Mouse (Mus musculus) midbrain, embryonic 13.5 days (tissue): ENCODE data around the gene Olfr555. TPM values are rescaled to one million over a fixed set of nuclear protein-coding genes. Genes with fewer than 3 reads are reported as not detected.
"Not testable (repeated sequence)": the region's sequence is repeated elsewhere in the genome, so short reads cannot be mapped to it uniquely, and the experiment has no call there.

ENCODE experiments used
- ATAC-seq: fragments of 200-750 bp; cut with Nextera tagmentation; 2 replicates; pipeline ENCODE4 v1.8.0; 2017; ENCODE audit warnings: mild to moderate bottlenecking, moderate TSS enrichment, moderate library complexity
- H3K27ac ChIP-seq: fragments of 300-500 bp; sonication (generic); 2 replicates; pipeline ENCODE4 v1.5.1; 2015; ENCODE audit warnings: inconsistent platforms, mild to moderate bottlenecking, moderate library complexity
- H3K27me3 ChIP-seq: fragments of 300-500 bp; sonication (generic); 2 replicates; pipeline ENCODE4 v1.6.1; 2015; ENCODE audit warnings: mild to moderate bottlenecking, inconsistent platforms
- H3K36me3 ChIP-seq: fragments of 300-500 bp; sonication (generic); 2 replicates; pipeline ENCODE4 v1.6.1; 2015; ENCODE audit warnings: mild to moderate bottlenecking, inconsistent platforms
- H3K4me1 ChIP-seq: fragments of 300-500 bp; sonication (generic); replicated peaks from 2 replicates; pipeline ENCODE4 v1.6.1; 2015; ENCODE audit warnings: inconsistent platforms
- H3K4me2 ChIP-seq: fragments of 300-500 bp; sonication (generic); replicated peaks from 2 replicates; pipeline ENCODE4 v1.6.1; 2015; ENCODE audit warnings: moderate library complexity, mild to moderate bottlenecking, inconsistent platforms
- H3K4me3 ChIP-seq: fragments of 300-500 bp; sonication (generic); replicated peaks from 2 replicates; pipeline ENCODE4 v1.5.1; 2015; ENCODE audit warnings: mild to moderate bottlenecking, inconsistent platforms
- H3K9ac ChIP-seq: fragments of 300-500 bp; sonication (generic); replicated peaks from 2 replicates; pipeline ENCODE4 v1.6.1; 2015; ENCODE audit warnings: mild to moderate bottlenecking, inconsistent platforms
- H3K9me3 ChIP-seq: fragments of 300-500 bp; sonication (generic); 2 replicates; pipeline ENCODE4 v1.6.1; 2016; ENCODE audit warnings: mild to moderate bottlenecking, inconsistent platforms
- WGBS: fragments of 180-500 bp; shearing (Covaris S2); methylation state at CpG from one replicate; pipeline ENCODE4 v1.1.7; 2015; 5-methylcytosine and 5-hydroxymethylcytosine counted together
- polyA plus RNA-seq: library from polyadenylated mRNA; unstranded; fragments of >200 nt; fragmentation: Nextera tagmentation; extraction: Ambion mirVana; gene quantifications from 2 replicates; pipeline ENCODE4 v1.2.1, GENCODE M21; 2015

Gene Olfr555
- polyA plus RNA-seq, result not detected in 2 replicates

DNA sequence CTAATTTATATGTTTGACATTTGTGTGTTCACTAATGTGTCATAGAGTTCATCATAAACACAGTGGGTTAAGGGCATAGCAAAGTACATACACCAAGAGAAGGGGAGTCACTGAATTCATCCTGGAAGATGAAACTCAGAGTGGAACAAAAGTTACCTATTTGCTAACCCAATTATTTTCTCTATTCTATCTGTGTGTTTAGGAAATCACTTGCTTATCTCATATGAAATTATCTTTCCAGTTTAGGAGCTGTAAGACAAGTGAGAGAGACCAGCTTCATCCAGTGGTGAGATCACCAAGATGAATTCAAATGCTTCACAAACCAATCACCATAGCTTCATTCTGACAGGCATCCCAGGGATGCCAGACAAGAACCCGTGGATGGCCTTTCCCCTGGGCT, at the start of gene Olfr555:
Olfr555 (plus strand) TSS at position 301 of the 400 bp plus-strand sequence.
- 79% methylated on average over 1 of the region's 1 CpGs for WGBS
- Histone ChIP-seq H3K4me3 (no peak within 1 kb of the TSS), H3K9me3 (no peaks in the 10 kb centered on the region), H3K27ac (no peak within 1 kb of the TSS), H3K27me3 (no peaks in the 10 kb centered on the region), H3K4me1 (no peaks in the 10 kb centered on the region), H3K9ac (no peak within 1 kb of the TSS), H3K36me3 (no peaks in the 10 kb centered on the region), H3K4me2 (no peak within 1 kb of the TSS)
- ATAC-seq, result no peak

DNA sequence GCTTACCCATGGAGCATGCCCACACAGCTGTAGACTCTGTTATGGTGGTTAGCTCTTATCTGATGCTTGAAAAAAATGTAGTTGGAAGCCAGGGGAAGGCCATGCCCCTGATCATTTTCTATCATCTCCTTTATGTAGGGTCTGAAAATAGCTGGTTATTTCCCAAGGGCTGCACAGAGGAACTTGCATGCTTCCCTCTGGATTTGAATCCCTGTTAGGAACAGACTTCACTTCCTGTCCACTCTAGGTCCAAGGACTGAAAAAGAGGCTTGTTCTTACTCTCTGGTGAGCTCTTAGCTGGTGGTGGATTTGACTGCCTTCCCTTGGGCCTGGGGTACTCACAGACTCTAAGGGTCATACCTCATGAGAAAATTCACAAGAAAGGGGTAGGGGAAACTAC, 40.5 kb upstream of the Olfr555 start, which contains the start of gene Olfr553:
Olfr553 (minus strand) TSS at position 101 of the 400 bp plus-strand sequence.
- Histone ChIP-seq H3K27me3 (no peaks in the 10 kb centered on the region), H3K9ac (no peak within 1 kb of the TSS), H3K36me3 (no peaks in the 10 kb centered on the region), H3K4me3 (no peak within 1 kb of the TSS), H3K9me3 (no peaks in the 10 kb centered on the region), H3K27ac (no peak within 1 kb of the TSS), H3K4me1 (no peaks in the 10 kb centered on the region), H3K4me2 (no peak within 1 kb of the TSS)
- no peak for ATAC-seq

DNA sequence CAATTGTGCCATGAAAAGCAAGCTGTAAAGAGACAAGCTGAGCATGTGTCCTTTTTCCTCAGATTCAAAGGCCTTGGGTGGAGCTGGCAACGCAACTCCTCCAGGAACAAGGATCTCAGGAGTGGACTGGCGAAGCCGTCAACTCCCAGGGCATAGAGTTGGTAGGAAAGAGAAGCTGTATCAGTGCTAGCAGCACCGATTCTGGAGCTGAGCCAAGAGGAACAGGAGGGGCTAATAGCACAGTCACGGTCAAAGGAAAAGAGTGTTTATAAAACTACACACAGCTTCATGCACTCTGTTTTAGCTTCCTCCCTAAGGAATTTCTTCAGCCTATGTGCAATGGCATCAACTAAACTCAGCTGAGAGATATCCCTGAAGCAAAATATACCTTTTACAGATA, 39.0 kb upstream of the Olfr555 start:
- WGBS, result 75% methylated on average over 5 of the region's 5 CpGs
- ATAC-seq, result no peak

DNA sequence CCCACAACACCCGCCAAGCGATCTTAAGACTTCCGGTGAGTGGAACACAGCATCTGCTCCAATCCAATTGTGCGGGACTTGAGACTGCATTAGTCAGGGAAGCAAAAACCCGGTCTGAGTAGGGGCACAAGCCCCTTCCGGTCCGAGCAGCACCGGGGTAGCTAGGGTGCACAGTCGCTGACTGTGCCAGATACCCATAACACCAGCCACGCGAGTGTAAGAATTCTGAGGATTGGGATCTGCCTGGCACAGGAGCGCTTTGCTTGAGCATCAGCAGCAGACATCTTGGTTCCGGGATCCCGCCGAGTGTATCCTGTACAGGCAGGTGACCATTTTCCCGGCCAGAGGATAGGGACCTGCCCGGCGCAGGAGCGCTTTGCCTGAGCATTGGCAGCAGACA, 38.3 kb upstream of the Olfr555 start:
- not testable (repeated sequence) for ATAC-seq, H3K27ac ChIP-seq, H3K9ac ChIP-seq, H3K27me3 ChIP-seq, H3K9me3 ChIP-seq, H3K4me1 ChIP-seq, H3K4me2 ChIP-seq, H3K36me3 ChIP-seq, H3K4me3 ChIP-seq
- 89% methylated on average over 19 of the region's 19 CpGs for WGBS

More for the DNA sequence above, 39.0 kb upstream of the Olfr555 start:
- H3K27ac ChIP-seq, result no peak overlapping the region
- no peaks in the 10 kb centered on the region for H3K36me3 ChIP-seq
- no peaks in the 10 kb centered on the region for H3K4me1 ChIP-seq
- H3K9me3 ChIP-seq, result no peaks in the 10 kb centered on the region
- H3K4me3 ChIP-seq, result no peak overlapping the region
- no peak overlapping the region for H3K4me2 ChIP-seq
- H3K9ac ChIP-seq, result no peak overlapping the region
- no peaks in the 10 kb centered on the region for H3K27me3 ChIP-seq

DNA sequence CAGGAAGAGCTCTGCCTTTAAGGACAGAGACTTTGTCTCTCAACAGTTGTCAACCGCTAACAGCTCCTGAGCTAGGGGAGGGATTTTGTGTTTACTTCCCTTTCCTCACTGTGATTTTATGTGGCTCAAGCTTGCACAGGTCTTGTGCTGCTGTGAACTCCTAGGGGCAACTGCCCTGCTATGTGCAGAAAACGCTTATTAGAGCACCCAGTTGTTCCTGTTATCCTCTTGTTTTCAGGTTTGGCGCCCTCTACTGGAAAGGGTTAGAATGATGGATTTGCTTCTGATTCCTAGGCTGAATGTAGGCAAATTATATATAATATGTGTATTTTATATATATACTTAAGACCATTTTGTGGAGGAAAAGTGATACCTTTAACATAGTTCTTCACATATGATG, 22.0 kb upstream of the Olfr555 start:
- H3K36me3 ChIP-seq, result no peaks in the 10 kb centered on the region
- no peaks in the 10 kb centered on the region for H3K27me3 ChIP-seq
- no peak overlapping the region for H3K4me2 ChIP-seq
- no peak overlapping the region for H3K4me3 ChIP-seq
- H3K9ac ChIP-seq, result no peak overlapping the region
- H3K27ac ChIP-seq, result no peak overlapping the region
- H3K9me3 ChIP-seq, result no peaks in the 10 kb centered on the region
- 33% methylated on average over 3 of the region's 3 CpGs for WGBS
- H3K4me1 ChIP-seq, result no peaks in the 10 kb centered on the region
- no peak for ATAC-seq

DNA sequence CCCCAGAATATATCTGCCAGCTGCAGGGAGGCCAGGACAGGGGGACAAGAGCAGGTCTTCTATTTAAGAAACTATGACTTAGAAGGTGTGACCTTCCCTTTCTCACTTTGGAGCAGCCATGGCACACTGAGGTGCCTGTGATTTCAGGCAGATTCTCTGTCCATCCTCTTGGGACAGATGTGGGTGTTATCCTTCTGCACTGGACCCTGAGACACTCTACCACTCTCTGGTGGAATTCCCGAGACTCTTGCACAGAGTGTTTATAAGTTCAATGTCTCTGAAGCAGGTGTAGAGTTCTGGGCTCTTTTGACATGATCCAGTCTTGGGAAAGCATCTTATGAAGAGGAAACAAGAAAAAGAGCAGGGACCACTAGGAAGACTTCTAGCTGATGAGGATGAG, 20.5 kb upstream of the Olfr555 start, which contains the start of gene Olfr554:
Olfr554 (plus strand) TSS at position 301 of the 400 bp plus-strand sequence.
- Histone ChIP-seq H3K9ac (no peak within 1 kb of the TSS), H3K36me3 (no peaks in the 10 kb centered on the region), H3K27me3 (no peaks in the 10 kb centered on the region), H3K4me2 (no peak within 1 kb of the TSS), H3K9me3 (no peaks in the 10 kb centered on the region), H3K4me3 (no peak within 1 kb of the TSS), H3K4me1 (no peaks in the 10 kb centered on the region), H3K27ac (no peak within 1 kb of the TSS)
- WGBS, result 86% methylated on average over 1 of the region's 1 CpGs
- ATAC-seq, result no peak

DNA sequence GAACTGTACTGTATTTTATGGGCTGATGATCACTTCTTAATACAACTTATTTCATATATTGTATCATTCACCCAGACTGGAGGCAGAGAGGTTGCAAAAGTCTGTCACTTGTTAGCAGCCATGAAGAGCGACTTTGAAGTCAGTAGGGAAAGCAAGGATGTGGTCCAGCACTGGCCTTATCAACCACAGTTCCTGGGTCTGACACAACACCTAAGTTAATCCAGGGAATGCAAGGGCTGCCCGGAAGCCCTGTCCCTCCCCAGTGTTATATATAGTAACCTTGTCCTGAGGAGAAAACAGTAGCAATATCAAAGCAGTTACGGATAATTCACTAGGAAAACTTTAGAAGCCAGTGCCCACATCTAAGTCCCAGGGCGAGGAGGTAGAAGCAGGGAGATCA, 13.7 kb upstream of the Olfr555 start:
- H3K27ac ChIP-seq, H3K4me3 ChIP-seq, H3K9ac ChIP-seq, H3K4me1 ChIP-seq, H3K9me3 ChIP-seq, H3K36me3 ChIP-seq, ATAC-seq, H3K4me2 ChIP-seq, H3K27me3 ChIP-seq: not testable (repeated sequence)
- WGBS, result 86% methylated on average over 4 of the region's 4 CpGs

DNA sequence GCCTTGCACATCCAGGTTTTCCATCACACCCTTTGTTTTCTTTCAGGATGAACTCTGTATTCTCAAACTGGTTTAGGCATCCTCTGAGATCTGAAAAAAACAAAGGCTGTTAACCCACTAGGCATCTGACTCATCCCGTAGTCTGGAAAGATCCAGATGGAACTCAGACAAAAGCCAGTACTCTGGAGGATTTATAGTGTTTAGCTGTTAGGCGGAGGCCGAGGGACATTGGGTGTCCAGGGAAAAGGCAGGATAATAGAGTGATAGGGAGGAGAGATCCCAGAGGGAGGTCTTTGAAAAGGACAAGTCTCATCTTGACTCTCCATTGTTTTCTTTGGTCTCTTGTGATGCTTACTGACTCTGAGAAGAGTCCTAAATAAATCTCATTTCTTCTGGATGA, 6.0 kb downstream of the Olfr555 start, which contains the start of gene Olfr556:
Olfr556 (plus strand) TSS at position 301 of the 400 bp plus-strand sequence.
- Histone ChIP-seq H3K27ac (no peak within 1 kb of the TSS), H3K4me2 (no peak within 1 kb of the TSS)
- no peak for ATAC-seq

DNA sequence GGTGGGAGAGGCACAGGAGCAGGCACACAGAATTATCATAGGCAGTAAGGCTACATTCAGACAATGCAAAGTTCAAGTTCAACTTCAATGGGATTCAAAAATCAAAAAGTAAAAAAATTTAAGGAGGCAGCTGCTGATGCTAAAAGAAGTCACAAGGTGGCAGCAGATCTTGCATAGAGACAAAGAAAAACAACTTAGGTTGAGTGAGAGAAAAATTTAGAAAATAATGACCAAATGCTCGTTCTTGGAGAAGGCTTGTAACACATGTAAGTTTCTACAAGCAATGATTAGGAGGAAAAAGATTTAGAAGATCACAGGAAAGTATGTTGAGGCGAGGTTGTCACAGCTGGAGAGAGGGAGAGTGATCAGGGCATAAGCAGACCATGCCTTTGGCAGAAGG, 6.8 kb downstream of the Olfr555 start:
- H3K27ac ChIP-seq, result no peak overlapping the region
- WGBS, result 47% methylated on average over 2 of the region's 2 CpGs
- no peaks in the 10 kb centered on the region for H3K9me3 ChIP-seq
- no peak overlapping the region for H3K9ac ChIP-seq
- no peaks in the 10 kb centered on the region for H3K4me1 ChIP-seq
- ATAC-seq, result no peak
- H3K4me2 ChIP-seq, result no peak overlapping the region
- no peaks in the 10 kb centered on the region for H3K27me3 ChIP-seq
- H3K36me3 ChIP-seq, result no peaks in the 10 kb centered on the region
- H3K4me3 ChIP-seq, result no peak overlapping the region

More for the DNA sequence above, 6.0 kb downstream of the Olfr555 start, which contains the start of gene Olfr556:
- WGBS, result 46% methylated on average over 3 of the region's 3 CpGs
- no peak within 1 kb of the TSS for H3K4me3 ChIP-seq
- no peaks in the 10 kb centered on the region for H3K36me3 ChIP-seq
- no peaks in the 10 kb centered on the region for H3K9me3 ChIP-seq
- no peak within 1 kb of the TSS for H3K9ac ChIP-seq
- H3K4me1 ChIP-seq, result no peaks in the 10 kb centered on the region
- no peaks in the 10 kb centered on the region for H3K27me3 ChIP-seq

DNA sequence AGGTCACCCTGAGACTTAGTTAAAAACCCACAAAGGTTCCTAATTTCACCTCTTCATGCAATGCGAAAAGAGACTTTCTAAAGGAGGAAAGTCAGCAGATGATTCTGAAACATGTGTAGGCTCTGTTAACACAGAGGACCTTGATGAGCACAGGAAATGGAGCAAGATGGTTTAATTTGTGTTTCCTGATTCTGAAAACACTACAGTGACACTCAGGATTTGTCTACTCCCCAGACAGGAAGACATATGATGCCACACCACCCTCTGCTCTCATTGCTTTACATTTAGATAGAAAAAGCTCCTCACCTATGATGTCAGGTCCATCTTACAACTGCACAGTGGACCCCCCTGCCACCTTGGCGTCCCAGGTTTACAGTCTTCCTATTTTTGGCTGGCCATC, 17.6 kb downstream of the Olfr555 start:
- no peak overlapping the region for H3K9ac ChIP-seq
- H3K36me3 ChIP-seq, result no peaks in the 10 kb centered on the region; the same call in 1 of the 2 replicates
- H3K4me3 ChIP-seq, result no peak overlapping the region
- H3K27ac ChIP-seq, result no peak overlapping the region
- no peak for ATAC-seq
- H3K4me1 ChIP-seq, result no peaks in the 10 kb centered on the region
- 85% methylated on average over 2 of the region's 2 CpGs for WGBS
- no peak overlapping the region for H3K4me2 ChIP-seq
- H3K27me3 ChIP-seq, result no peaks in the 10 kb centered on the region
- H3K9me3 ChIP-seq, result no peaks in the 10 kb centered on the region

DNA sequence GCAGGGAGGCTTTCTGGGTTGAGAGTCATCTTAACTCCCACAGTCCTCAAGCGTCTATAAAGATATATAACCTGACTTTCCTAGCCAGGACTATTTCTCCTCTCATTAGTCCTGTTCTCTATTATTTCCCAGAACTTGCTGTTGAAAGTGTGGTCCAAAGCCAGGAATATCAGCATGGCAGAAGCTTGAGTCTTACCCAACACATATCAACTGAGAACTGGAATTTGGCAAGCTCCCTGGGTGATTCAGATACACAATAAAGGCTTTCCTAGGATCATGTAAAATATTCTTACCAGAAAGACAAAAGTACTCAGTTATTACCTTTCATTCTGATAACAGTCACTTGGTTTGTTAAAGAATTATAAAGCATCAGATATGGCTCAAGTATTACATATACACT, 23.3 kb downstream of the Olfr555 start:
- no peak overlapping the region for H3K9ac ChIP-seq
- H3K27ac ChIP-seq, result no peak overlapping the region
- no peaks in the 10 kb centered on the region for H3K9me3 ChIP-seq
- H3K4me2 ChIP-seq, result no peak overlapping the region
- 96% methylated on average over 1 of the region's 1 CpGs for WGBS
- no peaks in the 10 kb centered on the region for H3K27me3 ChIP-seq
- no peaks in the 10 kb centered on the region for H3K4me1 ChIP-seq
- no peak for ATAC-seq
- H3K36me3 ChIP-seq, result no peaks in the 10 kb centered on the region; the same call in 1 of the 2 replicates
- H3K4me3 ChIP-seq, result no peak overlapping the region

DNA sequence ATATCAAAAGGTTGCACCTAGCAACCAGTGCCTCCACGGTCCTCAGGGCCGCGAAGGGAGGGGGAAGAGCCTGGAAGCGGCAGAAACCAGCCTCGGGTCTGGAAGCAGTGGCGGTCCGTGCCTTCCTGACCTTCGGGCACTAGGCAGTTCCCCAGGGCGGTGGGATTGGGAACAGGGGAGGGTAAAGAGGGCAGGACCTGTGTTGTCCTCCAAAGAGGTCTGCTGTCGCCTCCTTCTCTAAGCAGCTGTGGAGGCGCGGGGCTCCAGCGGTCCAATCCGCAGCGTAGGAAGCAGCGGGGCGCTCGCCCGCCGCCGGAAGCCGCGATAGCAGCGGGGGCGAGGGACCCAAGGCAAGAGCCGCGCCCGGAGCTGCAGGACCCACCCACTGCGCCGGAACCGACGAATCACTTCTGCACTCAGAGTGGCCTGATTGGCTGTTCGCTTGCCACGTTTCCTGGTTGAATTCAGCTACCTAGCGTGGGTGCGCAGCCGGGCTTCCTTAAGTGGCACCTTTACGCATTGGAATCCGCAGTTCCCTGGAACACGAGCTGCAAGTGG, 28.4 kb downstream of the Olfr555 start, which contains the start of gene Trim68:
Trim68 (minus strand) TSS at position 384 of the 558 bp plus-strand sequence.
- Histone ChIP-seq H3K4me3 (peak within 1 kb of the TSS; percentile 57), H3K27ac (peak within 1 kb of the TSS; percentile 69), H3K36me3 (no peaks in the 10 kb centered on the region), H3K9ac (peak within 1 kb of the TSS; percentile 74), H3K9me3 (no peaks in the 10 kb centered on the region), H3K4me2 (peak within 1 kb of the TSS; percentile 61), H3K4me1 (peaks cover 4% of the 10 kb centered on the region; the same call in 1 of the 2 replicates), H3K27me3 (no peaks in the 10 kb centered on the region)
- peak; percentile 100 for ATAC-seq
- under 1% methylated on average over 40 of the region's 40 CpGs for WGBS
